Mouse (Mus musculus) forebrain, embryonic 12.5 days (tissue): ENCODE measurements around the gene Nalcn. TPM values are rescaled to one million over a fixed set of nuclear protein-coding genes. Genes with fewer than 3 reads are reported as not detected.

Experiments
- ATAC-seq: fragments of 200-750 bp; cut with Nextera tagmentation; 2 replicates; pipeline ENCODE4 v1.8.0; 2017; ENCODE audit warnings: moderate TSS enrichment; ENCODE audit not compliant: low FRiP score
- H3K27ac ChIP-seq: fragments of 300-500 bp; sonication (generic); 2 replicates; pipeline ENCODE4 v1.5.1; 2016; ENCODE audit warnings: mild to moderate bottlenecking
- H3K27me3 ChIP-seq: fragments of 300-500 bp; sonication (generic); 2 replicates; pipeline ENCODE4 v1.6.1; 2016; ENCODE audit warnings: mild to moderate bottlenecking
- H3K36me3 ChIP-seq: fragments of 300-500 bp; sonication (generic); replicated peaks from 2 replicates; pipeline ENCODE4 v1.6.1; 2016; ENCODE audit warnings: mild to moderate bottlenecking
- H3K4me1 ChIP-seq: fragments of 300-500 bp; sonication (generic); 2 replicates; pipeline ENCODE4 v1.6.1; 2016
- H3K4me2 ChIP-seq: fragments of 300-500 bp; sonication (generic); 2 replicates; pipeline ENCODE4 v1.6.1; 2016; ENCODE audit warnings: mild to moderate bottlenecking, moderate library complexity
- H3K4me3 ChIP-seq: fragments of 300-500 bp; sonication (generic); replicated peaks from 2 replicates; pipeline ENCODE4 v1.5.1; 2016; ENCODE audit warnings: mild to moderate bottlenecking
- H3K9ac ChIP-seq: fragments of 300-500 bp; sonication (generic); 2 replicates; pipeline ENCODE4 v1.6.1; 2016; ENCODE audit warnings: mild to moderate bottlenecking
- H3K9me3 ChIP-seq: fragments of 300-500 bp; sonication (generic); 2 replicates; pipeline ENCODE4 v1.6.1; 2016
- WGBS: fragments of 180-500 bp; shearing (Covaris S2); methylation state at CpG from one replicate; pipeline ENCODE4 v1.1.7; 2016; 5-methylcytosine and 5-hydroxymethylcytosine counted together
- polyA plus RNA-seq: library from polyadenylated mRNA; unstranded; fragments of >200 nt; fragmentation: Nextera tagmentation; extraction: Ambion mirVana; gene quantifications from 2 replicates; pipeline ENCODE4 v1.2.1, GENCODE M21; 2016

The Nalcn gene
- polyA plus RNA-seq, 1 experiment from 2014 or later = 6.2 TPM

DNA sequence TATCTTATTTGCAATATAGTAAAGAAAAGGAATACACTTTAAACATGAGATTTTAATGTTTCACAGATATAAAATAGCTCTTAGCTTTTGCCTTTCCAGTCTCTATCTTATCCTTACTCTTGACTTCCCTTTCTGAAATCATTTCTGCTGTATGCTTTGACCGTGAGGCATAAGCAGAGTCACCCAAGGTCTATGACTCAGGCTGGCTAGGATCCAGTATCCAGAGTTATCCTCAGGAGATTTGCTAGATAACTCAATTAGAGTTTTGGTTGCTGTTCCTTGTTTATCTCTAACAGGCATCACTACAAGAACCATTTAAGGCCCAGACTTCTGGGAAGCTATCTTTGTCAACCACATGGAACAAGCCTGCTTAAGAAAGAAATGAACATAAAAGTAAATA, 164.9 kb downstream of the Nalcn start:
- 89% methylated on average over 1 of the region's 1 CpGs for WGBS
- no peaks in the 10 kb centered on the region for H3K9me3 ChIP-seq
- H3K4me1 ChIP-seq = no peaks in the 10 kb centered on the region
- no peak for ATAC-seq
- no peak overlapping the region for H3K4me2 ChIP-seq
- H3K36me3 ChIP-seq = peaks cover 4% of the 10 kb centered on the region; the same call in 1 of the 2 replicates
- no peak overlapping the region for H3K4me3 ChIP-seq
- H3K27me3 ChIP-seq = no peaks in the 10 kb centered on the region
- no peak overlapping the region for H3K9ac ChIP-seq
- no peak overlapping the region for H3K27ac ChIP-seq

DNA sequence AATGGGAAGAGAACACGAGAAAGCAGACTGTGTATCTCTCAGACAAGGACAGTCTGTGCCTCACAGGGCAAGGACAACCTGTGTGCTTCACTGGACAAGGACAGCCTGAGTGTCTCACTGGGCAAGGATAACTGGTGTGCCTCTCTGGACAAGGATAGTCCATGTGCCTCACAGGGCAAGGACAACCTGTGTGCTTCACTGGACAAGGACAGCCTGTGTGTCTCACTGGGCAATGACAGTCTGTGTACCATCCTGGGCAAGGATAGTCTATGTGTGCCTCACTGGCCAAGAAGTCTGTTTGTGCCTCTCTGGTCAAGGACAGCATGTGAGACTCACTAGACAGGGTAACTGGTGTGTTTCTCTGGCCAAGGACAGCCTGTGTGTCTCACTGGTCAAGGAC, 180.9 kb downstream of the Nalcn start:
- 75% methylated on average over 1 of the region's 1 CpGs for WGBS
- H3K36me3 ChIP-seq = no peaks in the 10 kb centered on the region
- no peaks in the 10 kb centered on the region for H3K4me1 ChIP-seq
- no peak for ATAC-seq
- H3K27me3 ChIP-seq = no peaks in the 10 kb centered on the region
- no peak overlapping the region for H3K27ac ChIP-seq
- no peak overlapping the region for H3K4me3 ChIP-seq
- H3K4me2 ChIP-seq = no peak overlapping the region
- H3K9ac ChIP-seq = no peak overlapping the region
- no peaks in the 10 kb centered on the region for H3K9me3 ChIP-seq

GRCm38 (mm10) chr14:123435542-123435941, 191.4 kb downstream of the Nalcn start:
- no peak overlapping the region for H3K4me2 ChIP-seq
- H3K27ac ChIP-seq = no peak overlapping the region
- no peak overlapping the region for H3K4me3 ChIP-seq
- no peaks in the 10 kb centered on the region for H3K36me3 ChIP-seq
- no peaks in the 10 kb centered on the region for H3K27me3 ChIP-seq
- WGBS = 73% methylated on average over 3 of the region's 3 CpGs
- no peak overlapping the region for H3K9ac ChIP-seq
- no peak for ATAC-seq
- H3K4me1 ChIP-seq = no peaks in the 10 kb centered on the region
- no peaks in the 10 kb centered on the region for H3K9me3 ChIP-seq

DNA sequence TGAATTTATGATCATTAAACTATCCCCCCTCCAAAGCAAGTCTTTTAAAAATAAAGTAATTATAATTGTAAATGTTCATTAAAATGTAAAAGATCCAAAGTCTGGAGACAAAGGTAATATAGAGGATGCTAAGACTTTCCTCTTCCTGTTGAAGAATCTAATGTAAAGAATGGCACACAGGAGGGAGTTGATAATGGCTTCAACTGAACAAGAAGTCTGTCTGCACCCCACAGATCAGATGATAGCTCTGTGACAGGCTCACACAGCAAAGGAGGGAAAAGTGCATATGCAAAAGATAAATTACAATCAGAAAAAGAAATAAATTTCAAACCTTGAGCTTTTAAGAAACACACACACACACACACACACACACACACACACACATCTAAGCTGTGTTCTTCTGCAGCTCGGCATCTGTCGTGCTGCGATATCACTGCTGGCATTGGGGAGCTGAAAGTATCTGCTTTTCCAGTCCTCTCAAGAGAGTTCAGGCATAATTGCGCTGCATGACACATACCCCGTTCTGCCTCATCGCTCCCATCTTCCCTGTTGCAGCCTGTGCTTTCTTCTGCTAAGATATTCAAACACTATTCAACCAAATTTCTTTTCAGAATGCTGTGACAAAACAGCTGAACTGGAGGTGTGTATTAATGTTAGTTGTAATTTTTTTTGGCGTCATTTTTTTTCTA, 250.6 kb downstream of the Nalcn start:
- WGBS = 86% methylated on average over 7 of the region's 7 CpGs
- H3K9ac ChIP-seq = no peak overlapping the region
- no peak overlapping the region for H3K4me2 ChIP-seq
- H3K36me3 ChIP-seq = no peaks in the 10 kb centered on the region
- no peaks in the 10 kb centered on the region for H3K9me3 ChIP-seq
- no peaks in the 10 kb centered on the region for H3K27me3 ChIP-seq
- ATAC-seq = 0 out of 2 replicates have a peak, but pooled peaks have one; percentile 17
- no peak overlapping the region for H3K4me3 ChIP-seq
- no peak overlapping the region for H3K27ac ChIP-seq
- H3K4me1 ChIP-seq = no peaks in the 10 kb centered on the region; the same call in 1 of the 2 replicates

- Histone ChIP-seq H3K27ac (no peak overlapping the region), H3K36me3 (no peaks in the 10 kb centered on the region), H3K4me3 (no peak overlapping the region), H3K4me1 (no peaks in the 10 kb centered on the region; the same call in 1 of the 2 replicates), H3K4me2 (no peak overlapping the region), H3K9ac (no peak overlapping the region), H3K9me3 (no peaks in the 10 kb centered on the region), H3K27me3 (no peaks in the 10 kb centered on the region)
- ATAC-seq = peak; percentile 84
- WGBS = 12% methylated on average over 9 of the region's 9 CpGs
Observed at GRCm38 (mm10) chr14:123371522-123371921, 255.4 kb downstream of the Nalcn start.

GRCm38 (mm10) chr14:123359691-123360090, 267.3 kb downstream of the Nalcn start:
- no peak overlapping the region for H3K9ac ChIP-seq
- ATAC-seq = peak; percentile 53; the same call in 1 of the 2 replicates
- 55% methylated on average over 1 of the region's 1 CpGs for WGBS
- H3K36me3 ChIP-seq = no peaks in the 10 kb centered on the region
- no peaks in the 10 kb centered on the region for H3K4me1 ChIP-seq
- H3K4me2 ChIP-seq = no peak overlapping the region
- H3K27ac ChIP-seq = no peak overlapping the region
- H3K9me3 ChIP-seq = no peaks in the 10 kb centered on the region
- H3K4me3 ChIP-seq = no peak overlapping the region
- no peaks in the 10 kb centered on the region for H3K27me3 ChIP-seq

DNA sequence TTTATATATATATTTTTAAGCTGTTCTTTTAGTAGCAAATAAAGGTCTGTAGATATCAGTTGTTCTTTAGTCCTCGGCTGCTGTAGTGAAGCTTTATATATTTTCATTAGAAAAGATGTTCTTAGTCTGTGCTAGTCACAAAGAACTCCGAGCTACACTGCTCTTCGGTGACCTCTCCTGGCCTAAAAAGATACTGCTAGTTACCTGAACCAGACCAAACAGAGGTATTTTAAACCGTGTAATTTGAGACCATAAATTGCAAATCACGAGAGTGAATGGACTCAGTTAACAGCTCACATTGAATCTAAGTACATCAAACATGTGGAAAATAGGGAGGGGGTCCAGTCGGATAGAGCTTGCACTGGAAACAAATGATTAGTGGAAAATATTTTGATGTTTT, 274.0 kb downstream of the Nalcn start:
- H3K9ac ChIP-seq = no peak overlapping the region
- no peaks in the 10 kb centered on the region for H3K27me3 ChIP-seq
- no peak overlapping the region for H3K4me3 ChIP-seq
- H3K9me3 ChIP-seq = no peaks in the 10 kb centered on the region
- WGBS = 13% methylated on average over 6 of the region's 6 CpGs
- H3K27ac ChIP-seq = no peak overlapping the region
- ATAC-seq = peak; percentile 57; the same call in 1 of the 2 replicates
- H3K36me3 ChIP-seq = no peaks in the 10 kb centered on the region
- no peak overlapping the region for H3K4me2 ChIP-seq
- no peaks in the 10 kb centered on the region for H3K4me1 ChIP-seq

DNA sequence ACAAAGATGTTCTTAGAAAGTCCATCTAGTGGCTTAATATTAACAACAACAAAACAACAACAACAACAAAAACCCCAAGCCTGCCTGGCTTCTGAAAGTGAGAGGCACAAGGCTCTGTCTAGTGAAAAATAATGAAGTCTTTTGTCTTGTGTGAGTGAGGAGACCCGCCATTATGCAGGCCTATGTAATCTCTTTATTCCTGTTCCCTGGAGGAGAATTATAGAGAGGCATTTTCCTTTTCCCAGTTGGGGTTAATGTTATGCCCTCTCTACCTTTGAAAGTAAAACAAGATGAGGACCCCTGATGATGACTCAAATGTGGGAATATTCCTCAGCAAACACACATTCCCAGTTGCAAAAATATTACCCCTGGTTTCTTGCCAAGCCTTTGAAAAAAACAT, 295.1 kb downstream of the Nalcn start:
- H3K27ac ChIP-seq = no peak overlapping the region
- no peak for ATAC-seq
- H3K4me2 ChIP-seq = no peak overlapping the region
- H3K9me3 ChIP-seq = no peaks in the 10 kb centered on the region
- no peaks in the 10 kb centered on the region for H3K36me3 ChIP-seq
- no peak overlapping the region for H3K9ac ChIP-seq
- 14% methylated on average over 1 of the region's 1 CpGs for WGBS
- no peaks in the 10 kb centered on the region for H3K27me3 ChIP-seq
- H3K4me3 ChIP-seq = no peak overlapping the region
- peaks cover 6% of the 10 kb centered on the region; the same call in 1 of the 2 replicates for H3K4me1 ChIP-seq

DNA sequence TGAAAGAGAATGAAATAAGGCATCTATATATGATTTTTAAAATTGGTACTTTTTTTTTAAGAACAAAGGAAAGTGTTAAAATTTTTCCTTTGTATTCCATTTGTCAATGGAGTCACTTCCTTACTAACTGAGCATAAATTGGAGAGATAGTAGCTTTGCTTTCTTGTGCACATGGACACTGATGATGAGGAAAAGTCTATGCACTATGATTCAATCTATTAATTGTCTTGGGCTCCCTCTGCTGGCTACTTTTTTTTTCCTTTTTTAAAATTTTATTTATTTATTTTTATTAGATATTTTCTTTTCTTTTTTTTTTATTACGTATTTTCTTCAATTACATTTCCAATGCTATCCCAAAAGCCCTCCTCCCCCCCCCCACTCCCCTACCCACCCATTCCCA, 312.6 kb downstream of the Nalcn start:
- Histone ChIP-seq H3K27ac (no peak overlapping the region), H3K4me3 (no peak overlapping the region), H3K4me2 (no peak overlapping the region), H3K9ac (no peak overlapping the region), H3K27me3 (no peaks in the 10 kb centered on the region), H3K9me3 (no peaks in the 10 kb centered on the region), H3K4me1 (no peaks in the 10 kb centered on the region), H3K36me3 (no peaks in the 10 kb centered on the region)
- ATAC-seq = 0 out of 2 replicates have a peak, but pooled peaks have one; percentile 58
- 55% methylated on average over 1 of the region's 1 CpGs for WGBS

DNA sequence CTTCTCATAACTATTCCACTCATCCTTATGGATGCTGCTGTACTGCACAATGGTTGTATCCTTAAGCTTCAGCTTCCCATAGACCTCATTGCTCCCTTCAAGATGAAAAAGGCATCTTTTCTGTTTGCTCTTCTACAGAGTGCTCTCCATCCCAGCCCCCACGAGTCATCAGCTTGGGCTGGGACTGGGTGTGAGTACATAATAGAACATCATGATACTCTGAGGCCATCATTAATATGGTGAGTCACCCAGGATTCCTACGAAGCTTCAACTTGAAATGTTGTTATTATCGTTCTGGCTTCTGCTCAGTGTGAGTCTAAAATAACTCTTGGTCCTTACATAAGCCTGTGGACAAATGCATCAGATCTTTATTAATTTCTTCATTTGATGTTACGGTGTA, 314.6 kb downstream of the Nalcn start:
- Histone ChIP-seq H3K27ac (no peak overlapping the region), H3K36me3 (no peaks in the 10 kb centered on the region), H3K27me3 (no peaks in the 10 kb centered on the region), H3K4me2 (no peak overlapping the region), H3K9me3 (no peaks in the 10 kb centered on the region), H3K4me1 (no peaks in the 10 kb centered on the region), H3K4me3 (no peak overlapping the region), H3K9ac (no peak overlapping the region)
- 89% methylated on average over 4 of the region's 4 CpGs for WGBS
- no peak for ATAC-seq

- Histone ChIP-seq H3K9me3 (no peaks in the 10 kb centered on the region), H3K4me3 (no peak overlapping the region), H3K36me3 (no peaks in the 10 kb centered on the region), H3K27ac (no peak overlapping the region), H3K4me2 (no peak overlapping the region), H3K9ac (no peak overlapping the region), H3K27me3 (no peaks in the 10 kb centered on the region), H3K4me1 (no peaks in the 10 kb centered on the region)
- ATAC-seq = no peak
Observed at GRCm38 (mm10) chr14:123296068-123296467, 330.9 kb downstream of the Nalcn start.

- no peak overlapping the region for H3K4me3 ChIP-seq
- no peaks in the 10 kb centered on the region for H3K36me3 ChIP-seq
- WGBS = 66% methylated on average over 4 of the region's 4 CpGs
- H3K4me2 ChIP-seq = no peak overlapping the region
- no peaks in the 10 kb centered on the region for H3K4me1 ChIP-seq
- H3K9ac ChIP-seq = no peak overlapping the region
- H3K9me3 ChIP-seq = no peaks in the 10 kb centered on the region
- H3K27ac ChIP-seq = no peak overlapping the region
- no peaks in the 10 kb centered on the region for H3K27me3 ChIP-seq
- peak; percentile 73; the same call in 1 of the 2 replicates for ATAC-seq
Observed at GRCm38 (mm10) chr14:123291118-123292007, 335.6 kb downstream of the Nalcn start.
